In genomic region chr12:25009957-25010356, GRCm38 (mm10) we compare ENCODE assay signal across 21 mouse cellular contexts. TPM values are rescaled to one million over a fixed set of nuclear protein-coding genes. Genes with fewer than 3 reads are reported as not detected.
DNase-seq lines count a peak whose midpoint lies in the region; ATAC-seq and TF ChIP-seq lines count a peak whose summit lies in the region.
"Had no signal": no experiment of that assay in that cellular context is flagged by ENCODE, and none has a peak within 500 bp of the region (broad histone marks: within the 10 kb centered on the region; RNA-seq: fewer than 3 reads in every experiment).

No protein-coding gene starts in this region.

- no peak for TF ChIP-seq CTCF in thymus, adult 2 months (IDR thresholded peaks at IDR 0.05; ENCODE audit: borderline replicate concordance, control insufficient read depth, extremely low read depth, insufficient read depth, low read length, poor library complexity)
- TF ChIP-seq CTCF in lung, adult 2 months (IDR thresholded peaks at IDR 0.05; ENCODE audit: insufficient read depth, low read length) = no peak

- H3K4me1 ChIP-seq in heart, embryonic 11.5 days (ENCODE audit: control insufficient read depth, insufficient read depth, low read length) = no peaks in the 10 kb centered on the region; the same call in 1 of the 2 replicates
- peaks cover 32% of the 10 kb centered on the region for H3K4me1 ChIP-seq in thymus, adult 2 months (replicated peaks; ENCODE audit: control insufficient read depth, insufficient read depth, low read length)
- H3K4me1 ChIP-seq in liver, embryonic 13.5 days (replicated peaks) = peaks cover 25% of the 10 kb centered on the region
- no peaks in the 10 kb centered on the region for H3K4me1 ChIP-seq in lung, adult 2 months (ENCODE audit: control insufficient read depth, insufficient read depth, low read length)
- H3K4me1 ChIP-seq: forebrain, embryonic 10.5 days; forebrain, embryonic 13.5 days; hindbrain, embryonic 10.5 days; hindbrain, embryonic 13.5 days had no signal

- WGBS in heart, embryonic 11.5 days (ENCODE audit: insufficient replicate concordance) = 34% methylated on average over 9 of the region's 9 CpGs
- 89% methylated on average over 9 of the region's 9 CpGs for WGBS in thymus, adult 2 months
- 38% methylated on average over 9 of the region's 9 CpGs for WGBS in liver, embryonic 13.5 days (ENCODE audit: insufficient replicate concordance)
- 82% methylated on average over 9 of the region's 9 CpGs for WGBS in lung, adult 2 months

- no peak overlapping the region for H3K27ac ChIP-seq in heart, embryonic 11.5 days (ENCODE audit: low read depth, low read length)
- peak overlapping the region; percentile 92 for H3K27ac ChIP-seq in thymus, adult 2 months (ENCODE audit: control insufficient read depth, insufficient read depth, low read length)
- H3K27ac ChIP-seq in liver, embryonic 13.5 days = no peak overlapping the region
- H3K27ac ChIP-seq: forebrain, embryonic 10.5 days; forebrain, embryonic 13.5 days; hindbrain, embryonic 10.5 days; hindbrain, embryonic 13.5 days had no signal

- no peak overlapping the region for H3K4me3 ChIP-seq in heart, embryonic 11.5 days (ENCODE audit: low read depth, low read length)
- H3K4me3 ChIP-seq in thymus, adult 2 months (ENCODE audit: control insufficient read depth, insufficient read depth, low read length) = no peak overlapping the region
- H3K4me3 ChIP-seq in liver, embryonic 13.5 days (replicated peaks) = no peak overlapping the region
- no peak overlapping the region for H3K4me3 ChIP-seq in lung, adult 2 months (replicated peaks; ENCODE audit: extremely low read depth, low read depth, low read length)
- H3K4me3 ChIP-seq: forebrain, embryonic 10.5 days; forebrain, embryonic 13.5 days; hindbrain, embryonic 10.5 days; hindbrain, embryonic 13.5 days had no signal

- peaks cover 17% of the 10 kb centered on the region for H3K36me3 ChIP-seq in heart, embryonic 11.5 days (ENCODE audit: control insufficient read depth, insufficient read depth, low read length)
- peaks cover 47% of the 10 kb centered on the region for H3K36me3 ChIP-seq in thymus, adult 2 months (ENCODE audit: control insufficient read depth, insufficient read depth, low read length)
- H3K36me3 ChIP-seq in liver, embryonic 13.5 days = peaks cover 77% of the 10 kb centered on the region

- H3K27me3 ChIP-seq in heart, embryonic 11.5 days (ENCODE audit: control insufficient read depth, insufficient read depth, low read length) = no peaks in the 10 kb centered on the region
- no peaks in the 10 kb centered on the region for H3K27me3 ChIP-seq in thymus, adult 2 months (ENCODE audit: control insufficient read depth, insufficient read depth, low read length)
- no peaks in the 10 kb centered on the region for H3K27me3 ChIP-seq in liver, embryonic 13.5 days
- H3K27me3 ChIP-seq: forebrain, embryonic 13.5 days; hindbrain, embryonic 13.5 days had no signal

- H3K9me3 ChIP-seq in heart, embryonic 11.5 days (replicated peaks; ENCODE audit: control insufficient read depth, low read length) = no peaks in the 10 kb centered on the region
- H3K9me3 ChIP-seq in liver, embryonic 13.5 days (replicated peaks) = no peaks in the 10 kb centered on the region
- H3K9me3 ChIP-seq: forebrain, embryonic 10.5 days; forebrain, embryonic 13.5 days; hindbrain, embryonic 10.5 days; hindbrain, embryonic 13.5 days had no signal

- ATAC-seq in heart, embryonic 11.5 days (replicated peaks; ENCODE audit: insufficient number of reproducible peaks, low FRiP score, low TSS enrichment) = no peak
- ATAC-seq in liver, embryonic 13.5 days (ENCODE audit: low read depth) = peak; percentile 62
- ATAC-seq: activated CD4-positive, CD25-positive, alpha-beta regulatory T cell, adult 4 months; forebrain, embryonic 13.5 days; forebrain, embryonic 16.5 days; hindbrain, embryonic 16.5 days had no signal

- peak; percentile 41 for DNase-seq in heart, adult 11 months
- no peak for DNase-seq in thymus, adult 2 months
- DNase-seq in thymus, postnatal 10 days (ENCODE audit: low spot score in 2 of 2) = no peak
- DNase-seq in liver, embryonic 13.5 days = no peak
- DNase-seq in lung, adult 2 months = no peak
- no peak for DNase-seq in adipocyte (ENCODE audit: low spot score)
- DNase-seq: adrenal gland, postnatal 10 days; adrenal gland, postnatal 36 days; cerebellum, adult 18-20 months; cerebellum, adult 9-10 months; cerebellum, postnatal 14 days; gastrocnemius, postnatal 14 days; heart, adult 18-20 months had no signal

- no peak for TF ChIP-seq POLR2A in thymus, adult 2 months (IDR thresholded peaks at IDR 0.05; ENCODE audit: control insufficient read depth, extremely low read depth, insufficient read depth, low read length, poor library complexity)
- TF ChIP-seq POLR2A in lung, adult 2 months (IDR thresholded peaks at IDR 0.05; ENCODE audit: borderline replicate concordance, extremely low read depth, low read depth, low read length) = no peak

- H3K9ac ChIP-seq in heart, embryonic 11.5 days (ENCODE audit: low read depth, low read length) = no peak overlapping the region
- H3K9ac ChIP-seq in liver, embryonic 13.5 days = no peak overlapping the region
- H3K9ac ChIP-seq: forebrain, embryonic 13.5 days; hindbrain, embryonic 13.5 days had no signal

- H3K4me2 ChIP-seq in heart, embryonic 11.5 days = no peak overlapping the region
- no peak overlapping the region for H3K4me2 ChIP-seq in liver, embryonic 13.5 days
- H3K4me2 ChIP-seq: forebrain, embryonic 13.5 days; hindbrain, embryonic 13.5 days had no signal

RNA-seq across cellular contexts. Expression of gene Kidins220, which starts 35.2 kb away (rescaled TPM):
- 45.5 and 46.4 TPM in 2 replicates for polyA plus RNA-seq in heart, embryonic 11.5 days (2014; fragmentation: Nextera tagmentation; extraction: Ambion mirVana)
- polyA plus RNA-seq in thymus, adult 2 months (2012; rRNA removed) = 72.1 and 76.2 TPM in 2 replicates
- 6.3 and 8.6 TPM in 2 replicates for polyA plus RNA-seq in liver, embryonic 13.5 days (2015; fragmentation: Nextera tagmentation; extraction: Ambion mirVana)
- polyA plus RNA-seq in lung, adult 2 months (2012; rRNA removed) = 37.8 and 56.5 TPM in 2 replicates
